Mouse (Mus musculus): ENCODE measurements around the gene Tbx15. TPM values are rescaled to one million over a fixed set of nuclear protein-coding genes. Genes with fewer than 3 reads are reported as not detected.

Gene Tbx15
- polyA plus RNA-seq (2015; fragmentation: Nextera tagmentation; extraction: Ambion mirVana): 0.66 and 1.0 TPM in 2 replicates

DNA sequence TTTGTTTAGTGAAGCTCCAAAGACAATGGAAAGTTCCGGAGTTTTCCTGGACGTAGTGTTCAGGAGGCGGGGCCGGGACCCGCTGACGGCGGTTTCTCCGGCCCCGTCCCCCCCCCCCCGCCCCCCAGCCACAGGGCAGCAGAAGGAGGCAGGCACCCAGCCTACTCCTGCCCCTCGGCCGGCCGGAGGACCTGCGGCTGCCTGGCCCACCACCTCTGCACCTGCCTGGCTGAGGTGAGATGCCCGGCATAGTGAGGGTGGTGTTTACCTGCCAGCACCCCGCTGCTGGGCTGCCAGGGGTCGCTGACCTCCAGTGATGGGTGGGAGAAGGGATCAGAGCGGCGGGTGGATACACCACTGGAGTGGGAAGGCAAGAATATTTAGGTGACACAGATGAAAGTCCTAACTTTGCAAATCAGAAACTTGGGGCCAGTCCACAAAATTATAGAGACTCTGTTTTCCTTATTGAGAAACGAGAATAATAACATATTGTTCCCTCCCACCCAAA is at the start of gene Tbx15:
TSS of gene Tbx15 (plus strand) at position 169 of the 508 bp plus-strand sequence.
- ATAC-seq: no peak
- Histone ChIP-seq H3K36me3 (ENCODE audit: control insufficient read depth, insufficient read depth, low read length) (no peaks in the 10 kb centered on the region), H3K9me3 (ENCODE audit: control insufficient read depth, low read length) (no peaks in the 10 kb centered on the region), H3K4me2 (ENCODE audit: low read length) (peak within 1 kb of the TSS; percentile 31), H3K4me1 (ENCODE audit: control insufficient read depth, insufficient read depth, low read depth, low read length) (peaks cover 2% of the 10 kb centered on the region; the same call in 1 of the 2 replicates), H3K4me3 (ENCODE audit: low read length) (peak within 1 kb of the TSS; percentile 14; the same call in 1 of the 2 replicates), H3K27me3 (replicated peaks; ENCODE audit: control insufficient read depth, insufficient read depth, low read length) (peaks cover 79% of the 10 kb centered on the region), H3K27ac (ENCODE audit: low read depth, low read length) (no peak within 1 kb of the TSS), H3K9ac (ENCODE audit: low read depth, low read length) (no peak within 1 kb of the TSS)
- WGBS: under 1% methylated on average over 19 of the region's 20 CpGs

- WGBS: 70% methylated on average over 4 of the region's 4 CpGs
- H3K27ac ChIP-seq (ENCODE audit: low read depth, low read length): no peak overlapping the region
- H3K9ac ChIP-seq (ENCODE audit: low read depth, low read length): no peak overlapping the region
- H3K27me3 ChIP-seq (replicated peaks; ENCODE audit: control insufficient read depth, insufficient read depth, low read length): no peaks in the 10 kb centered on the region
- ATAC-seq: no peak
- no peaks in the 10 kb centered on the region; the same call in 1 of the 2 replicates for H3K9me3 ChIP-seq (ENCODE audit: control insufficient read depth, low read length)
- no peaks in the 10 kb centered on the region for H3K4me1 ChIP-seq (ENCODE audit: control insufficient read depth, insufficient read depth, low read depth, low read length)
- no peak overlapping the region for H3K4me3 ChIP-seq (ENCODE audit: low read length)
- no peak overlapping the region for H3K4me2 ChIP-seq (ENCODE audit: low read length)
- no peaks in the 10 kb centered on the region for H3K36me3 ChIP-seq (ENCODE audit: control insufficient read depth, insufficient read depth, low read length)
Measured at GRCm38 (mm10) chr3:99193576-99193975, 46.6 kb upstream of the Tbx15 start.

DNA sequence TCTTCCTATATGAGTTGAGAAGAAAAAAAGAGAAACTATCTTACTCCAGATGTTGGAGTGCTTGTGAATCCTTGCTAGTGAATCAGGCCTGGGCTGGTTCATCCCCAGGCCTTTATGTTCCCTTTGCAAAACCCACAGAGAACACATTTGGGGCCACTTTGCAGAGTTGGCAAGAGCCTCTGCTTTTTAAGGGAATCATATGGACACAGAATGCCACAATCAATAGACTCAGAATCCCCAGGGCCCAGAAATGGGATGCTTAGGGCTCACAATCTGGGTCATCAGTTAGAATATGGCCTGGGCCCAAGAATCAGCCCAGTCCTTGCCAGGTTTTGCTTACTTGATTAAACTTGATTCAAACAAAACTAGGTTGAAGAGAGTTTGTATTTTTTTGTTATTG is 36.9 kb upstream of the Tbx15 start:
- no peaks in the 10 kb centered on the region for H3K4me1 ChIP-seq (ENCODE audit: control insufficient read depth, insufficient read depth, low read depth, low read length)
- H3K36me3 ChIP-seq (ENCODE audit: control insufficient read depth, insufficient read depth, low read length): no peaks in the 10 kb centered on the region
- no peak for ATAC-seq
- no peak overlapping the region for H3K9ac ChIP-seq (ENCODE audit: low read depth, low read length)
- no peaks in the 10 kb centered on the region for H3K9me3 ChIP-seq (ENCODE audit: control insufficient read depth, low read length)
- no peaks in the 10 kb centered on the region for H3K27me3 ChIP-seq (replicated peaks; ENCODE audit: control insufficient read depth, insufficient read depth, low read length)
- no peak overlapping the region for H3K27ac ChIP-seq (ENCODE audit: low read depth, low read length)
- H3K4me3 ChIP-seq (ENCODE audit: low read length): no peak overlapping the region
- H3K4me2 ChIP-seq (ENCODE audit: low read length): no peak overlapping the region

GRCm38 (mm10) chr3:99208416-99208815 is 31.8 kb upstream of the Tbx15 start:
- Histone ChIP-seq H3K36me3 (ENCODE audit: control insufficient read depth, insufficient read depth, low read length) (no peaks in the 10 kb centered on the region), H3K27ac (ENCODE audit: low read depth, low read length) (no peak overlapping the region), H3K4me1 (ENCODE audit: control insufficient read depth, insufficient read depth, low read depth, low read length) (no peaks in the 10 kb centered on the region), H3K9me3 (ENCODE audit: control insufficient read depth, low read length) (no peaks in the 10 kb centered on the region), H3K27me3 (replicated peaks; ENCODE audit: control insufficient read depth, insufficient read depth, low read length) (no peaks in the 10 kb centered on the region), H3K4me3 (ENCODE audit: low read length) (no peak overlapping the region), H3K9ac (ENCODE audit: low read depth, low read length) (no peak overlapping the region), H3K4me2 (ENCODE audit: low read length) (no peak overlapping the region)
- ATAC-seq: no peak
- WGBS: 80% methylated on average over 1 of the region's 1 CpGs

GRCm38 (mm10) chr3:99211105-99211698 is 29.0 kb upstream of the Tbx15 start:
- no peak overlapping the region for H3K4me2 ChIP-seq (ENCODE audit: low read length)
- no peak for ATAC-seq
- WGBS: 38% methylated on average over 14 of the region's 14 CpGs

DNA sequence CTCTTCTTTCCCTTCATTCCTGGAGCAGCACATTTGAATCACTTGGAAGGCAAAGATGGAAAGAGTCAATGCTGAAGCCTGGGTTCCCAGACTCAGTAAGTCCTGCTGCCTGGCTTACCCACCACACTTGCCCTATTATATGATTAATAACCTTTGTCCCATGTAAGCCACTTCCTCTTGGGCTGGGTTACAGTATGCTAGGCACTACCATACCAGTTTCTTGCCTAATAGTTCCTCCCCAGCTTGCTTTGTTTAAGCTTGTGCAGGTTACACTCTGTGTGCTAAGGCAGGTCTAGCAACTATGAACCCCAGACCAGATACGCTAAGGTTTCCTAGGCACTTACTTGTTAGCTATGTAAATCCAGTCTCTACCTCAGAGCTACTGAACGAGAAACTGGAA is 12.4 kb upstream of the Tbx15 start:
- H3K27me3 ChIP-seq (replicated peaks; ENCODE audit: control insufficient read depth, insufficient read depth, low read length): peaks cover 2% of the 10 kb centered on the region
- H3K4me1 ChIP-seq (ENCODE audit: control insufficient read depth, insufficient read depth, low read depth, low read length): no peaks in the 10 kb centered on the region
- no peak for ATAC-seq
- H3K4me2 ChIP-seq (ENCODE audit: low read length): no peak overlapping the region
- H3K9ac ChIP-seq (ENCODE audit: low read depth, low read length): no peak overlapping the region
- H3K9me3 ChIP-seq (ENCODE audit: control insufficient read depth, low read length): no peaks in the 10 kb centered on the region
- 82% methylated on average over 2 of the region's 2 CpGs for WGBS
- H3K4me3 ChIP-seq (ENCODE audit: low read length): no peak overlapping the region
- no peak overlapping the region for H3K27ac ChIP-seq (ENCODE audit: low read depth, low read length)
- no peaks in the 10 kb centered on the region for H3K36me3 ChIP-seq (ENCODE audit: control insufficient read depth, insufficient read depth, low read length)

More at GRCm38 (mm10) chr3:99211105-99211698, 29.0 kb upstream of the Tbx15 start:
- Histone ChIP-seq H3K9ac (ENCODE audit: low read depth, low read length) (no peak overlapping the region), H3K36me3 (ENCODE audit: control insufficient read depth, insufficient read depth, low read length) (no peaks in the 10 kb centered on the region), H3K4me3 (ENCODE audit: low read length) (no peak overlapping the region), H3K27me3 (replicated peaks; ENCODE audit: control insufficient read depth, insufficient read depth, low read length) (no peaks in the 10 kb centered on the region), H3K27ac (ENCODE audit: low read depth, low read length) (no peak overlapping the region), H3K9me3 (ENCODE audit: control insufficient read depth, low read length) (no peaks in the 10 kb centered on the region), H3K4me1 (ENCODE audit: control insufficient read depth, insufficient read depth, low read depth, low read length) (no peaks in the 10 kb centered on the region)

GRCm38 (mm10) chr3:99233393-99234318 is 6.5 kb upstream of the Tbx15 start:
- H3K4me1 ChIP-seq (ENCODE audit: control insufficient read depth, insufficient read depth, low read depth, low read length): peaks cover 3% of the 10 kb centered on the region; the same call in 1 of the 2 replicates
- WGBS: 9% methylated on average over 20 of the region's 20 CpGs
- peak overlapping the region; percentile 43 for H3K4me2 ChIP-seq (ENCODE audit: low read length)
- H3K36me3 ChIP-seq (ENCODE audit: control insufficient read depth, insufficient read depth, low read length): no peaks in the 10 kb centered on the region
- H3K9me3 ChIP-seq (ENCODE audit: control insufficient read depth, low read length): no peaks in the 10 kb centered on the region
- peak; percentile 20; the same call in 1 of the 2 replicates for ATAC-seq
- H3K9ac ChIP-seq (ENCODE audit: low read depth, low read length): no peak overlapping the region
- peak overlapping the region; percentile 13; the same call in 1 of the 2 replicates for H3K4me3 ChIP-seq (ENCODE audit: low read length)
- H3K27me3 ChIP-seq (replicated peaks; ENCODE audit: control insufficient read depth, insufficient read depth, low read length): peaks cover 45% of the 10 kb centered on the region
- no peak overlapping the region for H3K27ac ChIP-seq (ENCODE audit: low read depth, low read length)

DNA sequence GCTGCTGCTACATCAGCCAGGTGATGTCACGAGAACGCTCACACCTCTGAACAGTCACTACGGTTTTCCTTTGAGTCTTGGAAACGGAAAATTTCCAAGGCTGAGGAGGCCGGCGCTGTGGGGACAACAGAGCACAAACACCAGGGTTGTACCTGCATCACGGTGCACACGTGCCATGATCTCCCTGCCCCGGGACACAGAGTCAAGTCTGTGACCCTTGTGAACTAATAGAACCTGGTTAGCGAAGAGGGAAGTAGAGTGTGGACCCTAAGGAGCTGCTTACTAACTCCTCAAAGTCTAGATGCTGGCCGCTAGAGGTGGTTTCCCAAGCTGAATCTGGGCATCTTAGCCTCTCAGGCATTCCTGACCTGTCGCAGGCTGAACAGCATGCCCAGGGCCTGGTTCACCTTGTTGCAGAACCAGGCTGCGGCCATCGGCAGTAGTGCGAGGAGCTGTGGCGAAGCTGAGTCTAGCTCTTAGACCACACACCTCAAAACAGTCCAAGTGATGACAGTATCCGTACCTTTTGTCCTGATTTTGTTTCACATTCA is 5.8 kb upstream of the Tbx15 start:
- H3K4me3 ChIP-seq (ENCODE audit: low read length): peak overlapping the region; percentile 13; the same call in 1 of the 2 replicates
- 0 out of 2 replicates have a peak, but pooled peaks have one; percentile 20 for ATAC-seq

More for the DNA sequence above, 5.8 kb upstream of the Tbx15 start:
- H3K4me2 ChIP-seq (ENCODE audit: low read length): peak overlapping the region; percentile 43
- peaks cover 52% of the 10 kb centered on the region for H3K27me3 ChIP-seq (replicated peaks; ENCODE audit: control insufficient read depth, insufficient read depth, low read length)
- WGBS: 5% methylated on average over 17 of the region's 17 CpGs
- no peak overlapping the region for H3K9ac ChIP-seq (ENCODE audit: low read depth, low read length)
- H3K9me3 ChIP-seq (ENCODE audit: control insufficient read depth, low read length): no peaks in the 10 kb centered on the region
- H3K27ac ChIP-seq (ENCODE audit: low read depth, low read length): no peak overlapping the region
- no peaks in the 10 kb centered on the region for H3K36me3 ChIP-seq (ENCODE audit: control insufficient read depth, insufficient read depth, low read length)
- H3K4me1 ChIP-seq (ENCODE audit: control insufficient read depth, insufficient read depth, low read depth, low read length): peaks cover 3% of the 10 kb centered on the region; the same call in 1 of the 2 replicates
